ENCODE assay signal across 15 mouse cellular contexts in genomic region chr17:45247142-45248137, GRCm38 (mm10).
DNase-seq lines count a peak whose midpoint lies in the region; ATAC-seq lines count a peak whose summit lies in the region.
"Had no signal": no experiment of that assay in that cellular context is flagged by ENCODE, and none has a peak within 500 bp of the region (broad histone marks: within the 10 kb centered on the region; RNA-seq: fewer than 3 reads in every experiment).

No protein-coding gene starts in this region.

- peak; percentile 6 for DNase-seq in gastrocnemius, adult 18-20 months (ENCODE audit: low spot score)
- no peak for DNase-seq in gastrocnemius, postnatal 36 days
- DNase-seq in lung, postnatal 36 days: no peak
- DNase-seq in midbrain, embryonic 10.5 days (ENCODE audit: low spot score): peak; percentile 50
- no peak for DNase-seq in thymus, postnatal 25 days
- DNase-seq in spleen, adult 18-20 months: no peak
- DNase-seq in frontal cortex, adult 2 months (ENCODE audit: extremely low spot score in 1 of 2, low spot score in 1 of 2): no peak
- DNase-seq: cerebellum, adult 9-11 months; kidney, postnatal 14 days; right cerebral cortex, adult 18-20 months; thymus, postnatal 36 days had no signal

- WGBS in lung, embryonic 16.5 days: 52% methylated on average over 29 of the region's 29 CpGs
- 84% methylated on average over 29 of the region's 29 CpGs for WGBS in midbrain, embryonic 10.5 days

- H3K9me3 ChIP-seq in lung, embryonic 16.5 days (ENCODE audit: control insufficient read depth, low read length): no peaks in the 10 kb centered on the region
- no peaks in the 10 kb centered on the region for H3K9me3 ChIP-seq in midbrain, embryonic 10.5 days (replicated peaks)
- H3K9me3 ChIP-seq: neural tube, embryonic 12.5 days had no signal

- H3K4me2 ChIP-seq in lung, embryonic 16.5 days (ENCODE audit: low read depth, low read length): peak overlapping the region; percentile 19; the same call in 1 of the 2 replicates
- H3K4me2 ChIP-seq: neural tube, embryonic 12.5 days had no signal

- H3K36me3 ChIP-seq in lung, embryonic 16.5 days (ENCODE audit: control insufficient read depth, insufficient read depth, low read length): no peaks in the 10 kb centered on the region
- no peaks in the 10 kb centered on the region for H3K36me3 ChIP-seq in midbrain, embryonic 10.5 days
- H3K36me3 ChIP-seq: neural tube, embryonic 12.5 days had no signal

- no peak overlapping the region for H3K27ac ChIP-seq in lung, embryonic 16.5 days (ENCODE audit: low read length)
- H3K27ac ChIP-seq in midbrain, embryonic 10.5 days (replicated peaks): no peak overlapping the region
- H3K27ac ChIP-seq: heart, adult 2 months; neural tube, embryonic 12.5 days had no signal

- H3K9ac ChIP-seq in lung, embryonic 16.5 days (ENCODE audit: low read length): no peak overlapping the region
- H3K9ac ChIP-seq: neural tube, embryonic 12.5 days had no signal

- intact Hi-C loops in gastrocnemius, postnatal 36 days (cut with DNase I): no loop called here

- peak; percentile 54 for ATAC-seq in lung, embryonic 16.5 days (ENCODE audit: low read depth)

- no peak overlapping the region for H3K4me3 ChIP-seq in lung, embryonic 16.5 days (ENCODE audit: low read length)
- no peak overlapping the region for H3K4me3 ChIP-seq in midbrain, embryonic 10.5 days
- H3K4me3 ChIP-seq: erythroblast, embryonic 14.5 days; heart, adult 2 months; neural tube, embryonic 12.5 days had no signal

- peaks cover 3% of the 10 kb centered on the region; the same call in 1 of the 2 replicates for H3K27me3 ChIP-seq in lung, embryonic 16.5 days (ENCODE audit: control insufficient read depth, insufficient read depth, low read depth, low read length)
- H3K27me3 ChIP-seq in midbrain, embryonic 10.5 days (ENCODE audit: low read depth, poor library complexity, severe bottlenecking): peaks cover 23% of the 10 kb centered on the region
- H3K27me3 ChIP-seq: neural tube, embryonic 12.5 days had no signal

- peaks cover 4% of the 10 kb centered on the region for H3K4me1 ChIP-seq in lung, embryonic 16.5 days (replicated peaks; ENCODE audit: control insufficient read depth, insufficient read depth, low read length)
- H3K4me1 ChIP-seq in midbrain, embryonic 10.5 days: peaks cover 44% of the 10 kb centered on the region
- H3K4me1 ChIP-seq: neural tube, embryonic 12.5 days had no signal

Comparison
In these comparisons a context has a peak if more than half of its experiments do, and no peak if none do; other contexts are left out.
1. DNase-seq: peak in gastrocnemius, adult 18-20 months (single experiment) and midbrain, embryonic 10.5 days (single experiment); none in gastrocnemius, postnatal 36 days (0 of 2), lung, postnatal 36 days (single experiment), thymus, postnatal 25 days (single experiment), spleen, adult 18-20 months (0 of 2) and frontal cortex, adult 2 months (0 of 2).